Mouse (Mus musculus) A20 (cell line): Measurements from ENCODE around the gene Arl13a.
"Not testable (repeated sequence)": the region's sequence is repeated elsewhere in the genome, so short reads cannot be mapped to it uniquely, and the experiment has no call there.

Experiments used
- DNase-seq: peaks from one replicate; pipeline ENCODE4 v3.0.0-alpha.2; 2011; ENCODE audit warnings: low read depth, low spot score

Arl13a gene

GRCm38 (mm10) chrX:134187201-134187600, at the start of gene Arl13a:
Gene Arl13a, plus strand, starts transcription at chrX:134187501.
- not testable (repeated sequence) for DNase-seq

GRCm38 (mm10) chrX:134140024-134140423, 47.3 kb upstream of the Arl13a start:
- DNase-seq: no peak

DNA sequence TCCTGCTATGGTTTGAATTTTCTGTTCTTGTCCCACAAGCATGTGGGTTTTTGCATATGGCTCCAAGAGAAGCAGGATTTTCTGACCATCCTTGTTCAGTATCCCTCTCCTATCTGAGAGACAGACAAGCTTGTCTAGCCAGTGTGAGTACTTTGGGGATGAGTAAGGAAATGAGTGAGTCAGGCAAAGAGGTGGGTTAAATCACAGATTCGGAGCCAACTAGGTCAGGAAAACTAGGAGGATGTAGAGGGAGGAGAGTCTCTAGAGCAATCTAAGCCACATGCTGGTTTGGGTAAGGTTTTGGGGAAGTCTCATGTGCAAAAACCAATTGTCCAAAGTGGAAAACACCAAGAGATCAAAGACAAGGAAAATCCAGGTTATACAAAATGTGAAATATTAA, 45.8 kb upstream of the Arl13a start:
- no peak for DNase-seq

- no peak for DNase-seq
Observed at GRCm38 (mm10) chrX:134141986-134142385, 45.3 kb upstream of the Arl13a start.

DNA sequence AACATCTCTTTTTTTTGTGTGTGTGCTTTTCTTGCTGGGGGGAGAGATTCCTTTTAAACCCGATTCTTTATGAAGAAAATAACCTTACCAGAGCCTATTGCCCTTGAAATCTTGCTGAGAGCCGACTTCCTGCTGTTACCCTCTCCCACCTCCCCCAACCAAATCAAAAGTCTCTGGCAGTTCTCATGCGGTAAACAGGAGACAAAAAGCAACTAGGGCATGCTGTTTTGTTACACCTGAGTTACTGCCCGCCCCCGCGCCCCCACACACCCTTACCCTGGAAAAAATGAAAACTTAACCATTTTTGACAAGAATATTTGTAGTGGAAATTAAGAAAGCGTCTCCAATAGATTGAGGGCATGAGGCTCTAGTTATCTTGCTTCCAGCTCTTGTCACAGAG, 29.1 kb upstream of the Arl13a start:
- DNase-seq: no peak

GRCm38 (mm10) chrX:134160442-134160841, 26.9 kb upstream of the Arl13a start:
- peak; percentile 27 for DNase-seq

- DNase-seq: peak; percentile 78
Observed at GRCm38 (mm10) chrX:134162043-134162720, 25.1 kb upstream of the Arl13a start, which contains the start of gene Xkrx. Gene Xkrx, minus strand, starts transcription at chrX:134162076.

DNA sequence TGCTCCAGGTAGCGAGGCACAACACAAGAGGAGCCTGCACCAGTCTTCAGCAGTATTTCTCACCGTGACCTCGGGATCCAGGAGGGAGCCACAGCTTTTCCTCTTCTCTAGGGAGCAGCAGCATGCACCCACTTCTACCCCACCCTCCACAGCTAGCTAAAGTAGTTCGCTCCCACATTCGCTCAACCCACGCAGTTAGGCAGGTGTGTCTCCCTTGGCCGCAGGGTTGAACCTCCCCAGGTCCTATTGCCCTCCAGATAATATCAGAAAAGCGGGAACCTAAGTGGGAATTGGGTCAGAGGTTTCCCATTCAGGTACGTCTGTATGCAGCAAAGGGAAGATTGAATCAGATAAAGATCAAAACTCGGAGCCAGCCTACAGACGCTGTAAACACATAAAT, 24.5 kb upstream of the Arl13a start:
- peak; percentile 57 for DNase-seq

- DNase-seq: peak; percentile 80
Observed at GRCm38 (mm10) chrX:134163484-134163883, 23.8 kb upstream of the Arl13a start.

GRCm38 (mm10) chrX:134170584-134170983, 16.7 kb upstream of the Arl13a start:
- peak; percentile 61 for DNase-seq

DNA sequence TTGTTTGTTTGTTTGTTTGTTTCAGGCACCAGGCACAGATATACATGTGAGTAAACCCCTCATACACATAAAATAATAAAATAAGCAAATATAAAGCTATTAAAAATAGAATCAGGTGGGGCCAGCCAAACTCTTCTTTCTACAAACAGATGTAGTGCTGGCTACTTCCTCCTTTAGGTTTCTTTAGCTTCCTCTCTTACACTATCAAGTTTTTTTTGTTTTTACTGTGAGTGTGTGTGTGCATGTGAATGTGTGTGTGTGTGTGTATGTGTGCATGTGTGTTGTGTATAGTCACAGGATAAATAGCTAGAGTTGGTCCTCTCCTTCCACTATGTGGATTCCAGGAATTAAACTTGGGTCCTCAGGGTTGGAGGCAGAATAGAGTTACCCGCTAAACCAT, 12.6 kb upstream of the Arl13a start:
- DNase-seq: peak; percentile 33

GRCm38 (mm10) chrX:134208491-134208890, 21.2 kb downstream of the Arl13a start:
- no peak for DNase-seq

- no peak for DNase-seq
Observed at GRCm38 (mm10) chrX:134211151-134211642, 23.9 kb downstream of the Arl13a start.

DNA sequence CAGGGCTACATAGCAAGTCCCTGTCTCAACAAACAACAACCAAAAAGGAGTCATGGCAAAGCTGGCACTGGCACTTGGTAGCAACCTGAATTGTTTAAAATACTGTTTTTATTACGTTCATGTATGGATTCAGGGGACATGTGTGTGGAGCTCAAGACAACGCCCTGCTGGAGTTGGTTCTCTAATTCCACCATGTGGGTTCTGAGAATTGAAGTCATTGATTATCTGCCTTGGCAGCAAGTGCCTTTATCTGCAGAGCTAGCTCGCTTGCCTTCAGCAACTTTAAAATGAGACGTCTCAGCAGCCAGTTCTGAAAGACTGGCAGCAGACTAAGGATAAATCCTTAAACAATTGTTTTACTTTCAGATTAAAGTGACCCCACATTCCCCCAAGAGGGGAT, 30.9 kb downstream of the Arl13a start:
- DNase-seq: no peak

GRCm38 (mm10) chrX:134220618-134221017, 33.3 kb downstream of the Arl13a start:
- no peak for DNase-seq

GRCm38 (mm10) chrX:134221856-134222255, 34.6 kb downstream of the Arl13a start, which contains the start of gene Nox1:
Gene Nox1, minus strand, starts transcription at chrX:134221956.
- DNase-seq: no peak

DNA sequence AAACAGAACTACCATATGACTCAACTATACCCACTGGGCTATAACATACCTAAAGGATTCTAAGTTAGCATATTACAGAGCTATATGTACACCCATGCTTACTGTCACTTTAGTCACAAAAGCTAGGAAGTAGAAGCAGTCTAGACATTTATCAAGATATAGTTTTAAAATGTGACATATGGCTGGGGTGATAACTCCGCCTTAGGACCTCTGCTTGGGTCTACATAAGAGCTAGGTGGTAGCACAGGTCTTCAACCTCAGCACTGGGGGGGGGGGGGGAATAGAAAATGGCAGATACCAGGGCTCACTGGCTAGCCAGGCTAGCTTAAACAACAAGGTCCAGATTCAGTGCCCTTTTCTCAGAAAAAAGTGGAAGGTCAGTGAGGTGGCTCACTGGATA, 45.7 kb downstream of the Arl13a start:
- DNase-seq: no peak

GRCm38 (mm10) chrX:134238266-134238665, 51.0 kb downstream of the Arl13a start:
- no peak for DNase-seq

DNA sequence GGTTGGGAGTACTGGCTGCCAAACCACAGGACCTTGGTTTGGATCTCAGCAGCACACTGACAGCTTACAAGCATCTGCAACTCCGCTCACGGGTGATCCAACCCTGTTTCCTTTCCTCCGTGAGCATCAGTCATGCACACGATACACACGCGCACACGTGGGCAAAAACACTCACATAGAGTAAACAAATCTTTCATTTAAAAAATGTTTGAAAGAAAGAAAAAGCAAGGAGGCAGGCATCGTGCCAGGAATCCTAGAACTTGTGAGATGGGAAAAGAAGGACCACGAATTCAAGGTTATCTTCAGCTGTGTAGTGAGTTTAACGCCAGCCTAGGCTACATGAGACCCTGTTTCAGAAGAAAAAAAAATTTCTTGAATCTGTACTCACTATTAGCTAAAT, 58.6 kb downstream of the Arl13a start:
- DNase-seq: no peak

DNA sequence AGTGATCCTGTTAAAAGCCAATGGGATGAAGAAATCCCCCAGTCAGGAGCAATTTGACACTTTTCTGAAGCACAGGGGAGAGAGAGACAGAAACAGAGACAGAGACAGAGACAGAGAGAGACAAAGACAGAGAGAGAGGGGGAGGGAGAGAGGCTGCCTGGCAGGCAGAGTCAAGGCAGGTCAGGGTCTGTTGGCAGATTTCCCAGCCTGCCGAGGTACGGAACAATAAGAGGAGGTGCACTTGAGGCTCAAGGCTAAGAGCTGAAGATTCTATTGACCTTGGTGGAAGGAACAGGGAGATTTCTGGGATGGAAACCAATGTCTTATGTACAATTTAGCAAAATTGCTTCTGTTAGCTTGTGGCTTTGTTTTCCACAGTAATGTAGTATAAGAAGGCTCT, 60.9 kb downstream of the Arl13a start:
- no peak for DNase-seq
